Mouse (Mus musculus) limb, embryonic 11.5 days (tissue): ENCODE measurements at regions not wholly inside any gene's neighbourhood (a gene's known extent, or its start where the extent isn't known, plus 50 kb on each side); places are given as distances from the start of the nearest gene placed in this dataset.
A peak's percentile ranks its signal among the peaks of the same experiment; 100 is the strongest.

Experiments
- ATAC-seq: fragments of 200-750 bp; cut with Nextera tagmentation; 2 replicates; pipeline ENCODE4 v1.8.0; 2017; ENCODE audit warnings: low read depth; ENCODE audit not compliant: insufficient number of reproducible peaks, low FRiP score, low TSS enrichment
- DNase-seq: peaks from one replicate; pipeline ENCODE4 v3.0.0-alpha.2; 2015; ENCODE audit warnings: low spot score
- H3K27ac ChIP-seq: fragments of 300-500 bp; sonication (generic); replicated peaks from 2 replicates; pipeline ENCODE4 v1.5.1; 2014; ENCODE audit warnings: low read depth, mild to moderate bottlenecking, low read length
- H3K27me3 ChIP-seq: fragments of 300-500 bp; sonication (generic); 2 replicates; pipeline ENCODE4 v1.6.1; 2014; ENCODE audit warnings: mild to moderate bottlenecking, low read length, mixed read lengths; ENCODE audit not compliant: control insufficient read depth, insufficient read depth
- H3K36me3 ChIP-seq: fragments of 300-500 bp; sonication (generic); 2 replicates; pipeline ENCODE4 v1.6.1; 2014; ENCODE audit warnings: mild to moderate bottlenecking, low read length, moderate library complexity, mixed read lengths; ENCODE audit not compliant: control insufficient read depth, insufficient read depth
- H3K4me1 ChIP-seq: fragments of 300-500 bp; sonication (generic); 2 replicates; pipeline ENCODE4 v1.6.1; 2014; ENCODE audit warnings: low read length, mixed read lengths; ENCODE audit not compliant: control insufficient read depth, insufficient read depth
- H3K4me2 ChIP-seq: fragments of 300-500 bp; sonication (generic); 2 replicates; pipeline ENCODE4 v1.6.1; 2014; ENCODE audit warnings: low read depth, mild to moderate bottlenecking, moderate library complexity; ENCODE audit not compliant: severe bottlenecking
- H3K4me3 ChIP-seq: fragments of 300-500 bp; sonication (generic); 2 replicates; pipeline ENCODE4 v1.5.1; 2014; ENCODE audit warnings: low read depth, low read length
- H3K9ac ChIP-seq: fragments of 300-500 bp; sonication (generic); 2 replicates; pipeline ENCODE4 v1.6.1; 2014; ENCODE audit warnings: mild to moderate bottlenecking, low read length
- H3K9me3 ChIP-seq: fragments of 300-500 bp; sonication (generic); 2 replicates; pipeline ENCODE4 v1.6.1; 2016; ENCODE audit warnings: low read length; ENCODE audit not compliant: control insufficient read depth
- WGBS: fragments of 180-500 bp; shearing (Covaris S2); extraction: QIAGEN DNeasy Blood & Tissue Kit; methylation state at CpG from one replicate; pipeline ENCODE4 v1.1.7; 2014; 5-methylcytosine and 5-hydroxymethylcytosine counted together

DNA sequence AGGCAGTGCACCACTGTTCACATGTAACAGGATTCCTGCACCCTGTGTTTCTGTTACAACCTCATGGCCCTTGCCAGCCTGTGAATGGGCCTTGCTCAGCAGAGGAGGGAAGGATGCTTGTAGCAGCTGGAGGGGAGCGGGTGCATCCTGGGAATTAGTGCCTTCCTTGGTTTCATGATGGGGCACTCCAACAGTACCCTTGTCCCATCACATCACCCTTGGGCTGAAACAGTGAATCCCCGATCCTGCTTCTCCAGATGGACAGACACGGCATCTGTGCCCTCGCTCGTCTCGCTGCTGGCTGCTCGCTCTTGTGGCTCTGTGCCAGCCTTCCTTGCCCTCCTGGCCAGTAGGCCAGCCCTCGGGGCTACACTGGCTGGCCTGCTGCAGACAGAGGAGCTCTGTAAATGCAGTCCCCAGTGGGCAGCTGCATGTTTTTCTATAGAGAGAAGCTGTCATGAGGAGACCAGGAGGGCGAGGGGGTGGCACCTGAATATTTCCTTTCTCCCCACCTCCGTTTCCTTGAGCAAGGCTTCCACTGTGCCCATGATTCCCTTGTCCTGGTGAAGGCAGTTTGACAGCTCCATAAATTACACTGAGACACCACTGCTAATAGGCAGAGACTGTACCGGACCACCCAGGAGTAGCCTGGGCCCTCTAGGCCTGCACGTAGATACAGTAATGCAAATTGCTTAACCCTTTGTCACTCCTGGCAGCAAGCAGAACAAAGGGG, 104.6 kb upstream of the Tut7 start:
- Histone ChIP-seq H3K4me2 (no peak overlapping the region), H3K9ac (no peak overlapping the region), H3K36me3 (no peaks in the 10 kb centered on the region), H3K27me3 (no peaks in the 10 kb centered on the region), H3K9me3 (no peaks in the 10 kb centered on the region), H3K4me1 (peaks cover 14% of the 10 kb centered on the region), H3K4me3 (no peak overlapping the region), H3K27ac (no peak overlapping the region)
- ATAC-seq: peak; percentile 79
- WGBS: 55% methylated on average over 12 of the region's 12 CpGs
- peak; percentile 62 for DNase-seq

DNA sequence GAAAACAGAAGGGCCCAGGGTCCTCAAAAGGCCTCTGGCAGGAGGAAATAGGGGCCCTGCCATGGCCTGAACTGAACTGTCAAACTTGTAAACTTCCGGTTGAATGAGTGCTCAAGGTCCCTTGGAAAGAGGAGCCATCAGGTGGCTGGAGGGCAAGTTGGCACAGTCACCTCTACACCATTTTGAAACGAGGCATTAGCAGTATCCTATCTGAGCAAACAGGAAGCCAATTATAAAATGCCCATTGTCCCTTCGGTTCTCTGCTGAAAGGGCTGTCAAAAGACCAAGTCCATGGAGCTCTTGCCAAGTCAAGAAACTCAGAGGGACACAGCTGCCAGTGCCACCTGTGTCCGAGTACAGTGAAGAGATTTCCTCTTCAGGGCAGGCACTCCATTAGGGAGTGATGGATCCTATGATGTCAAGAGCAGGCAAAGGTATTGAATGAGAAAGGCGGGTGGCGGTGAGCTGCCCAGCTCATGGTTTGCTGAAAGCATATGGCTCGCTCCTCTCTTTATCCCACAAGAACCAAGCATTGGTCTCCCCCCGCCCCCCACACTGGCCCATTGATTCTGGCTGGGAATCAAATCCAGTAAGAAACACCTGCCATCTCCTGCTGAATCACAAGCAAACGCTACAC, 103.0 kb upstream of the Tut7 start:
- Histone ChIP-seq H3K27me3 (no peaks in the 10 kb centered on the region), H3K36me3 (no peaks in the 10 kb centered on the region), H3K4me2 (no peak overlapping the region), H3K27ac (no peak overlapping the region), H3K4me3 (no peak overlapping the region), H3K4me1 (peaks cover 14% of the 10 kb centered on the region), H3K9me3 (no peaks in the 10 kb centered on the region), H3K9ac (no peak overlapping the region)
- 77% methylated on average over 9 of the region's 9 CpGs for WGBS
- ATAC-seq: no peak
- DNase-seq: no peak

DNA sequence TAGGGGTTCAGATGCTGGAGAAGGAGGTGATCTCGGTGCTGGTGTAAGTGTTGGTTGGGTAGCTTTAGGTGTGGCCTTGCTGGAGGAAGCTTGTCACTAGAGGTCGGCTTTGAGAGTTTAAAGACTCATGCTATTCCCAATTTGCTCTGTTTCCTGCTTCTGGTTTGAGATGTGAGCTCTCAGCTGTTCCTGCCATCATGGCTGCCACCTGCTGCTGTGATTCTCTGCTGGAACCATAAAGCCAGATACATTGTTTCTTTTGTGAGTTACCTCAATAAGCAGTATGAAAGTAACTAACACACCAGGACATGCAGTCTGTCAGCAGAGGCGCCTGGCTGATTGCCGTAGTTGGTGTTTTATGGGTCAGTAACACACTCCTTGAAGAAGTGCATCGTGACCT, 94.2 kb upstream of the Tut7 start:
- 85% methylated on average over 5 of the region's 5 CpGs for WGBS
- Histone ChIP-seq H3K4me2 (no peak overlapping the region), H3K9me3 (no peaks in the 10 kb centered on the region), H3K27ac (no peak overlapping the region), H3K9ac (no peak overlapping the region), H3K27me3 (no peaks in the 10 kb centered on the region), H3K36me3 (no peaks in the 10 kb centered on the region), H3K4me3 (no peak overlapping the region), H3K4me1 (no peaks in the 10 kb centered on the region)
- DNase-seq (no peak), ATAC-seq (no peak)

DNA sequence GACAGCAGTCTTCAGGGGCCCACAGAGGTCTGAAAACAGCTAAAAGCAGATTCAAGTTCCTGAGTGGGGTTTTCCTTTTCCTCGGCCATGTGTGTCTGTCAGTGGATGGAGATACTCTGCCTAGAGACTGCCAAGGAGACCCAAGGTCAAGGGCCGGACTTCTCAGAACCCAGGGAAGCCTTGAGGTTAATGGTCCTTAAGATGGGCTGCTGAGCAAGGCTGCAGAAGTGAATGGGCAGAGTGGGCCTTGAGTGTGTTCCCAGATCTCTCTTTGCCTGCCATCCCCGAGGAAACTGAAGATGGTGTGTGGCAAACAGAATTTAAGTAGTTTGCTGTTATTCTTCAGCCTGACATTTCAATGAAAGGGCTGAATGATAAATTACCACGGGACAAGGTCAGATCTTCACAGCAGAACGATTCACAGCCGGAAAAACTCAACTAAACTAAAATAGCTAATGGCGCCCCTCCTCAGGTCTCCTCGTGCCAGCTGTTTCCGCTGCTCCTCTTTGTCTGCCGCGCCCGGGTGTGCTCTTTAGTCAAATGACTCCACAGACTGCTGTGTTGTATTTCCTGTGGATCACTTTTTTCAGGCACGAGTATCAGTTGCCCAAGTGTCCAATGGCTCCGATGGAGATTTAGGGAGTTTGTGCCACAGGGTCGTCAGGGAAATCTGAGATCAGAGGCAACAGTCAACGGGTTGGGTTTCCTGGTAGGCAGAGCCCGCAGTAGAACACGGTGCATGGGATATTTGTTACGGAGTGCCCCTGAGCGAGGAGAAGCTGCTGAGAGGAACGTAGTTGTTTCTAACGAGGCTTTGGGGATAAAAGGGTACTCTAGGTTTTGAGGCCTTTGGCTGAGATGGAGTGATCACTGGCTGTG, 93.5 kb upstream of the Tut7 start:
- Histone ChIP-seq H3K27me3 (no peaks in the 10 kb centered on the region), H3K9me3 (no peaks in the 10 kb centered on the region), H3K4me1 (no peaks in the 10 kb centered on the region), H3K9ac (no peak overlapping the region), H3K27ac (0 out of 2 replicates have a peak overlapping the region, but pooled peaks have one; percentile 12), H3K4me3 (no peak overlapping the region), H3K4me2 (no peak overlapping the region), H3K36me3 (no peaks in the 10 kb centered on the region)
- no peak for ATAC-seq
- DNase-seq: no peak
- 75% methylated on average over 22 of the region's 22 CpGs for WGBS

DNA sequence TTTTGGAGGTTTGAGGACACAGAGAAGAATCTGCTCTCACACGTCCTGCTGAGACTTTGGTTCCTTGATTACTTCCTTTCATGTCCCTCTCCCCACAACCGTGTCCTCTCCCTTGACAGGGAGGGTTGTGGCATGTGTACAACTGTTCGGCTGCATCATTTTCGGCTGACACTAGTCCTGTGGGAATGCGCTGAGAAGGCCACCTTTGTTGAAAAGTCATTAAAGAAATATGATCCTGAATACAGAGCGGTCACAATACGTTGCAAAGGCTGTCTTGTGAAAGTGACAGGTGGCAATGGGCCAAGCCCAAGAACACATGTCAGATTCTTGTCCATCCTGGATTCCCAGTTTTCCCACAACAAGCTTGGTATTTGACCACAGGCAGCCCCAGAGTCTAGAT, 92.8 kb upstream of the Tut7 start:
- no peak overlapping the region for H3K27ac ChIP-seq
- peaks cover 1% of the 10 kb centered on the region; the same call in 1 of the 2 replicates for H3K4me1 ChIP-seq
- no peaks in the 10 kb centered on the region for H3K27me3 ChIP-seq
- no peak for DNase-seq
- no peak overlapping the region for H3K4me3 ChIP-seq
- no peaks in the 10 kb centered on the region for H3K36me3 ChIP-seq
- H3K4me2 ChIP-seq: no peak overlapping the region
- ATAC-seq: no peak
- no peak overlapping the region for H3K9ac ChIP-seq
- WGBS: 75% methylated on average over 7 of the region's 7 CpGs
- H3K9me3 ChIP-seq: no peaks in the 10 kb centered on the region

DNA sequence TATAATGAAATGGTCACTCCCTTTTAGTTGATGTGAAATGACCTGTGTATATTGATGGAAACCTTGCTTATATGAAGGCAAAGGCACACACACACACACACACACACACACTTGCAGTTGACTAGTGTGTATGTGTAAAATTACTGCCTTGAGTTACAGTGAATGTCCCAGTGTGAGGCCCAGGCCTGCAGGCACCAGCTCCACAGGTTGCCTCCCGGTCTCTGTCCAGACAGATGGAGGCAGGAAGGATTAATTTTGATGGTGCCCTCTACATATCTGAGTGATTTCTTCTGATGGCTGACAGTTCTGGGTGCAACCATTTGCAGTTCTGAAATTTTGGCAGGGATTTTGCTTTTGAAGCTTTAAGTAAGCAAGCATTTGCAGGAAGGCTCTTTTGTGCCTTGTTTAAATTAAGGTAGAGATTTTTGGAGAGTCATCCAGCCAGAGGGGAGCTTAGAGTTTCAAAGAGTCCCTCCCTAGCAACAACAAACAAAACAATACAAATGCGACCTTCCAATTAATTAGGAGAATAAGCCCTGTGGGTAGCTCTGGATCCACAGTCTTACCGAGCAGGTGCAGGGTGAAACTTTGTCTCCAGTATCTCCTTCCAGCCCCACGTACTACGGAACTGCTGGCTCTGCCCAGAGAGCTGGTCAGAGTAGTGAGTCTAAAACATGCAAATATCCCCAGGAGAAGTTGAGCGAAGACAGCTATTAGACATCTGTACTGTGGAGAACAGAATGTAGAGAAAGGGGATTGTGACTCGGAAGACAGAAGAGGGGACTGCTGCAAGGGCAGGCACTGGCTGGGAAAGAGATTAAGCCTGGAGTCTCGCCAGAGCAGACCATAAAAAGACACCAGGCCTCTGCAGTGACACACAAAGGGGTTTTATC, 87.5 kb upstream of the Tut7 start:
- no peak for ATAC-seq

DNA sequence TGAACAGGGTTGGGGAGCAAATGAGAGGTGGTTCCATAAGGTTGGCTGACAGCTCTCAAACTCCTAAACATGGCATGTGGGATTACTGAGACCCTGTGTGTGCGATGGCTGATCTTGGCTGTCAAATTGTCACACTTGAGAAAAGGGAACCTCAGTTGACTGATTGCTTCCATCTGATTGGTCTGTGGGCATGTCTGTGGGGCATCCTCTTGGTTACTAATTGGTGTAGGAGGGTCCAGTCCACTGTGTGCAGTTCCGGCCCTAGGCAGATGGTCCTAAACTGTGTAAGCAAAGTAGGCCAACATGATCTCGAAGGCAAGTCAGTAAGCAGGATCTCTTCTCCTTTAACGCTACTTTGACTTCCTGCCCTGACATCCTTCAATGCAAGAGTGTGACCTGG, 86.5 kb upstream of the Tut7 start:
- Histone ChIP-seq H3K9ac (no peak overlapping the region), H3K27ac (no peak overlapping the region), H3K4me1 (peaks cover 3% of the 10 kb centered on the region; the same call in 1 of the 2 replicates), H3K27me3 (no peaks in the 10 kb centered on the region), H3K4me2 (no peak overlapping the region), H3K36me3 (no peaks in the 10 kb centered on the region), H3K9me3 (no peaks in the 10 kb centered on the region), H3K4me3 (no peak overlapping the region)
- WGBS: 90% methylated on average over 4 of the region's 4 CpGs
- no peak for DNase-seq
- ATAC-seq: no peak

More for the DNA sequence above, 87.5 kb upstream of the Tut7 start:
- H3K9me3 ChIP-seq: no peaks in the 10 kb centered on the region
- no peaks in the 10 kb centered on the region for H3K36me3 ChIP-seq
- H3K9ac ChIP-seq: no peak overlapping the region
- H3K4me3 ChIP-seq: no peak overlapping the region
- no peak overlapping the region for H3K27ac ChIP-seq
- no peaks in the 10 kb centered on the region for H3K27me3 ChIP-seq
- H3K4me2 ChIP-seq: no peak overlapping the region
- peaks cover 3% of the 10 kb centered on the region; the same call in 1 of the 2 replicates for H3K4me1 ChIP-seq
- 50% methylated on average over 8 of the region's 8 CpGs for WGBS
- no peak for DNase-seq

DNA sequence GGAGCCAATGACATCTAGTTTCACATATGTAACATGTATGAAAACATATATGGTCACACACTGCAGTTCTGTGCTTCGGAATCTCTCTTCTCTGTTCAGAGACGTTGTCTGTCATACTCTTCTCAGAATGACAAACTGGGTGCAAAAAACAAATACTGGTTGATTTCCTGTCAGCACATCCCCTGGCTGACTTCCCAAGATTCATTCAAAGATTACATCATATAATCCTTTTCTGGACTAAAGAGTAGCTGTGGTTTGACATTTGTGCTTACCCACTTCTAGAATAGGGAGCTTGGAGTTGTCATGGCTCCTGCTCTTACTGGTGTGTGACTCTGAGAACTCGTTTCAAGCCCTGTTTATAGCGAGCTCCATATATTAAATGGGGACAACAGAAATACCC, 85.8 kb upstream of the Tut7 start:
- DNase-seq (no peak), ATAC-seq (no peak)
- no peak overlapping the region for H3K4me2 ChIP-seq

More for the DNA sequence above, 85.8 kb upstream of the Tut7 start:
- Histone ChIP-seq H3K27ac (no peak overlapping the region), H3K9ac (no peak overlapping the region), H3K36me3 (no peaks in the 10 kb centered on the region), H3K27me3 (no peaks in the 10 kb centered on the region), H3K4me3 (no peak overlapping the region), H3K9me3 (no peaks in the 10 kb centered on the region), H3K4me1 (peaks cover 3% of the 10 kb centered on the region; the same call in 1 of the 2 replicates)
- 89% methylated on average over 4 of the region's 4 CpGs for whole genome bisulfite sequencing
